Mouse (Mus musculus): ENCODE results near the gene BC067074.

BC067074 gene

GRCm38 (mm10) chr13:113319588-113319987 lies 26.6 kb downstream of the BC067074 start:
- no peak for DNase-seq (ENCODE audit: extremely low spot score, low read depth, low spot score)

GRCm38 (mm10) chr13:113321972-113322371 lies 29.0 kb downstream of the BC067074 start:
- DNase-seq (ENCODE audit: extremely low spot score, low read depth, low spot score), result peak; percentile 64

GRCm38 (mm10) chr13:113324241-113324640 lies 31.3 kb downstream of the BC067074 start:
- DNase-seq (ENCODE audit: extremely low spot score, low read depth, low spot score), result no peak

- DNase-seq (ENCODE audit: extremely low spot score, low read depth, low spot score), result no peak
Observed at GRCm38 (mm10) chr13:113325678-113326077, 32.7 kb downstream of the BC067074 start.

GRCm38 (mm10) chr13:113332256-113332655 lies 39.3 kb downstream of the BC067074 start:
- no peak for DNase-seq (ENCODE audit: extremely low spot score, low read depth, low spot score)

- no peak for DNase-seq (ENCODE audit: extremely low spot score, low read depth, low spot score)
Observed at GRCm38 (mm10) chr13:113333374-113333773, 40.4 kb downstream of the BC067074 start.

GRCm38 (mm10) chr13:113333931-113334330 lies 41.0 kb downstream of the BC067074 start:
- DNase-seq (ENCODE audit: extremely low spot score, low read depth, low spot score), result no peak

- DNase-seq (ENCODE audit: extremely low spot score, low read depth, low spot score), result no peak
Observed at GRCm38 (mm10) chr13:113334773-113335172, 41.8 kb downstream of the BC067074 start.

- no peak for DNase-seq (ENCODE audit: extremely low spot score, low read depth, low spot score)
Observed at GRCm38 (mm10) chr13:113337223-113337858, 44.4 kb downstream of the BC067074 start.

- DNase-seq (ENCODE audit: extremely low spot score, low read depth, low spot score), result no peak
Observed at GRCm38 (mm10) chr13:113340644-113341043, 47.7 kb downstream of the BC067074 start.

- no peak for DNase-seq (ENCODE audit: extremely low spot score, low read depth, low spot score)
Observed at GRCm38 (mm10) chr13:113341161-113341560, 48.2 kb downstream of the BC067074 start.

- no peak for DNase-seq (ENCODE audit: extremely low spot score, low read depth, low spot score)
Observed at GRCm38 (mm10) chr13:113342355-113342919, 49.5 kb downstream of the BC067074 start.

- DNase-seq (ENCODE audit: extremely low spot score, low read depth, low spot score), result no peak
Observed at GRCm38 (mm10) chr13:113350743-113351430, 57.9 kb downstream of the BC067074 start.

GRCm38 (mm10) chr13:113353546-113353945 lies 60.6 kb downstream of the BC067074 start:
- DNase-seq (ENCODE audit: extremely low spot score, low read depth, low spot score), result no peak

- no peak for DNase-seq (ENCODE audit: extremely low spot score, low read depth, low spot score)
Observed at GRCm38 (mm10) chr13:113353955-113354354, 61.0 kb downstream of the BC067074 start.

GRCm38 (mm10) chr13:113355022-113355421 lies 62.1 kb downstream of the BC067074 start:
- DNase-seq (ENCODE audit: extremely low spot score, low read depth, low spot score), result no peak

- no peak for DNase-seq (ENCODE audit: extremely low spot score, low read depth, low spot score)
Observed at GRCm38 (mm10) chr13:113357438-113358144, 64.6 kb downstream of the BC067074 start.

- DNase-seq (ENCODE audit: extremely low spot score, low read depth, low spot score), result no peak
Observed at GRCm38 (mm10) chr13:113359676-113360075, 66.7 kb downstream of the BC067074 start.

- no peak for DNase-seq (ENCODE audit: extremely low spot score, low read depth, low spot score)
Observed at GRCm38 (mm10) chr13:113365976-113366375, 73.0 kb downstream of the BC067074 start.

- no peak for DNase-seq (ENCODE audit: extremely low spot score, low read depth, low spot score)
Observed at GRCm38 (mm10) chr13:113368931-113369579, 76.1 kb downstream of the BC067074 start.

GRCm38 (mm10) chr13:113369622-113370021 lies 76.7 kb downstream of the BC067074 start:
- DNase-seq (ENCODE audit: extremely low spot score, low read depth, low spot score), result no peak

All from hindlimb bud, embryonic 11.5 days (tissue).